Mouse (Mus musculus) E14TG2a.4 (cell line): ENCODE data around the gene Hook2.

Source experiments
- H3K27me3 ChIP-seq: 2 replicates; pipeline ENCODE4 v1.6.1; 2014; ENCODE audit warnings: low read length, control low read depth; ENCODE audit not compliant: insufficient read depth
- H3K36me3 ChIP-seq: 2 replicates; pipeline ENCODE4 v1.6.1; 2014; ENCODE audit warnings: low read length, control low read depth; ENCODE audit not compliant: insufficient read depth
- H3K4me1 ChIP-seq: replicated peaks from 2 replicates; pipeline ENCODE4 v1.6.1; 2014; ENCODE audit warnings: low read depth, low read length, control low read depth
- H3K4me3 ChIP-seq: replicated peaks from 2 replicates; pipeline ENCODE4 v1.5.1; 2014; ENCODE audit warnings: mild to moderate bottlenecking, low read length
- H3K9me3 ChIP-seq: 2 replicates; pipeline ENCODE4 v1.6.1; 2014; ENCODE audit warnings: low read length, control low read depth
- CTCF ChIP-seq: conservative IDR thresholded peaks from 2 replicates; pipeline ENCODE4 v1.5.1; 2014; ENCODE audit warnings: low read length
- NANOG ChIP-seq: IDR thresholded peaks from 2 replicates; pipeline ENCODE4 v1.6.1; 2014; ENCODE audit warnings: borderline replicate concordance, low read length, mixed read lengths
- POU5F1 ChIP-seq: IDR thresholded peaks from 2 replicates; pipeline ENCODE4 v1.6.1; 2014; ENCODE audit warnings: low read length, borderline replicate concordance

Hook2 gene

GRCm38 (mm10) chr8:84987903-84988302, 2.5 kb upstream of the Hook2 start:
- Histone ChIP-seq H3K27me3 (no peaks in the 10 kb centered on the region), H3K36me3 (peaks cover 15% of the 10 kb centered on the region), H3K9me3 (no peaks in the 10 kb centered on the region), H3K4me1 (peaks cover 82% of the 10 kb centered on the region), H3K4me3 (peak overlapping the region; percentile 91)
- TF ChIP-seq NANOG (no peak), CTCF (no peak), POU5F1 (no peak)

DNA sequence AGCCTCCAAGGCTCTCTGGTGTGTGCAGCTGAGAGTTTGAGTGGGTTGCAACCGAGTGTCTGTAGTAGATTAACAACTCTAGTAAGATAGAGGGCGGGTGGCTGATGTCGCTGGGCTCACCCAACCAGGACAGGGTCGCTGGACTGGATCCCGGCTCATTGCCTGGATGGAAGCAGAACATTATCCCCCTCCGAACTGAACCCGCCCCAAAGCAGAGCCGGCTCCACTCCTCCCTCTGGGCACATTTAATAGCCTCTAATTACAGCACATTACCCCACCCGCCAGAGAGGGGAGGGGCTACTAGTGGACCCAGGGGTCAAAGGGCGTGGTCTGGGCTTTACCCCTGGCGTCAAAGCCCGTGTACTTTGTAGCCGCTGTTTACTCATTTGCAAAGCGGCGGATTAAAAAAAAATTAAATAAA, 1.1 kb upstream of the Hook2 start:
- peaks cover 81% of the 10 kb centered on the region for H3K4me1 ChIP-seq
- no peak for TF ChIP-seq NANOG
- no peak for TF ChIP-seq POU5F1
- no peak for TF ChIP-seq CTCF
- peak overlapping the region; percentile 91 for H3K4me3 ChIP-seq
- H3K36me3 ChIP-seq: peaks cover 25% of the 10 kb centered on the region
- no peaks in the 10 kb centered on the region for H3K27me3 ChIP-seq
- H3K9me3 ChIP-seq: no peaks in the 10 kb centered on the region

- peaks cover 81% of the 10 kb centered on the region for H3K4me1 ChIP-seq
- peak overlapping the region; percentile 91 for H3K4me3 ChIP-seq
- no peaks in the 10 kb centered on the region for H3K27me3 ChIP-seq
- TF ChIP-seq NANOG (no peak), CTCF (peak; percentile 89), POU5F1 (no peak)
- H3K9me3 ChIP-seq: no peaks in the 10 kb centered on the region
- H3K36me3 ChIP-seq: peaks cover 30% of the 10 kb centered on the region
Observed at GRCm38 (mm10) chr8:84989810-84990209, 593 bp upstream of the Hook2 start.

DNA sequence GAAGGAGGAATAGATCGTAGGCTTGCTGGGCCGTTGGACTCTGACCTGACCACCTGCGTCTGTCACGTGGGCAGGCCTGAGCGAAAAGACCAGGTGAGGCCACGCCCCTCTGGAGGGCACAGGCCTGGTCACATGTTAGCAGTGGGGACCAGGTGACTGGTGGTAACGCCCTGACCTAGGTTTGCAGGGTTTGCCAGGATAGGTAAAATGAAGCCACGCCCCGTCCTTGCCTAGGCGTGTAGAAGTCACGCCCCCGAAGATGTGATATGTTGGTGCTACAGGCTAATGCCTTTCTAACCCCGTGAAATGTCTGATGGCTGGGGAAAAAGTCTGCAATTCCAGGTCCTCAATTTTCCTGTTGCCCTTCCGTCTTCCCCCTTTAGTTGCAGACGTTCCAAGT, 433 bp downstream of the Hook2 start:
- H3K27me3 ChIP-seq: no peaks in the 10 kb centered on the region
- TF ChIP-seq POU5F1 (no peak), CTCF (no peak), NANOG (no peak)
- peak overlapping the region; percentile 91 for H3K4me3 ChIP-seq
- peaks cover 40% of the 10 kb centered on the region for H3K36me3 ChIP-seq
- H3K4me1 ChIP-seq: peaks cover 83% of the 10 kb centered on the region
- no peaks in the 10 kb centered on the region for H3K9me3 ChIP-seq

- no peaks in the 10 kb centered on the region for H3K9me3 ChIP-seq
- peaks cover 71% of the 10 kb centered on the region for H3K4me1 ChIP-seq
- H3K27me3 ChIP-seq: no peaks in the 10 kb centered on the region
- TF ChIP-seq POU5F1 (no peak), CTCF (no peak), NANOG (no peak)
- H3K4me3 ChIP-seq: no peak overlapping the region
- H3K36me3 ChIP-seq: peaks cover 62% of the 10 kb centered on the region
Observed at GRCm38 (mm10) chr8:84994375-84994774, 4.0 kb downstream of the Hook2 start.

DNA sequence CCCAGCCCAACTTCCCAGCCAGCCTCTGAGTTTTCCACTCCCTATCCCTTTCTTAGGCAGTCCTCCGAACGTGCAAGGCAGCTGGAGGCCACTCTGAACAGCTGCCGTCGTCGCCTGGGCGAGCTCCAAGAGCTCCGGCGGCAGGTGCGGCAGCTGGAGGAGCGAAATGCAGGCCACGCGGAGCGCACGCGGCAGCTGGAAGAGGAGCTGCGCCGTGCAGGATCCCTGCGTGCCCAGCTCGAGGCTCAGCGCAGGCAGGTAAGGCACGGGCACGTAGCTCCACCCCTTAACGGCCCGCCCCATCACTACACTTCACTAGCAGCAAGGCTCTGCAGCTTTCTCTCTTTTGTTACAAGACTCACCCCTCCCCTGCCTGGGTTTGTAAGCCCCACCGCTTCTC, 5.3 kb downstream of the Hook2 start:
- peaks cover 68% of the 10 kb centered on the region for H3K4me1 ChIP-seq
- peak overlapping the region; percentile 66 for H3K4me3 ChIP-seq
- H3K27me3 ChIP-seq: no peaks in the 10 kb centered on the region
- TF ChIP-seq CTCF: no peak
- no peak for TF ChIP-seq NANOG
- TF ChIP-seq POU5F1: no peak
- H3K9me3 ChIP-seq: no peaks in the 10 kb centered on the region
- H3K36me3 ChIP-seq: peaks cover 64% of the 10 kb centered on the region

DNA sequence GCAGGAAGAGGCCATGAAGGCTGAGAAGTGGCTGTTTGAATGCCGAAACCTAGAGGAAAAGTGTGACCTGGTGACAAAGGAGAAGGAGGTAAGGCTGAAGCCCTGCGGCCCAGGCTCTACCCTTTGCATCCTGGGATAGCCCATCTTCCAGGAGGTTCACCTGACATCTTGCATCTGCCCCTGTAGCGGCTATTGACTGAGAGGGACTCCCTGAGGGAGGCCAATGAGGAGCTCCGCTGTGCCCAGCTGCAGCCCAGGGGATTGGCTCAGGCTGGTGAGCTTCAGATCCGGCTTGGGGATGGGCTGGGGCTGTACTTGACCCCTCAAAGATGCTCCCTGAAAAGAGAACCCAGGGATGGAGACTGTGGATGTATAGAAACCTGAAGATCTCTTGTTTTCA, 6.6 kb downstream of the Hook2 start:
- peaks cover 67% of the 10 kb centered on the region for H3K4me1 ChIP-seq
- TF ChIP-seq CTCF (no peak), NANOG (no peak), POU5F1 (no peak)
- H3K4me3 ChIP-seq: 0 out of 2 replicates have a peak overlapping the region, but pooled peaks have one; percentile 59
- no peaks in the 10 kb centered on the region for H3K9me3 ChIP-seq
- no peaks in the 10 kb centered on the region for H3K27me3 ChIP-seq
- peaks cover 70% of the 10 kb centered on the region for H3K36me3 ChIP-seq

- Histone ChIP-seq H3K36me3 (peaks cover 73% of the 10 kb centered on the region), H3K9me3 (no peaks in the 10 kb centered on the region), H3K27me3 (no peaks in the 10 kb centered on the region), H3K4me1 (peaks cover 71% of the 10 kb centered on the region), H3K4me3 (peak overlapping the region; percentile 59)
- TF ChIP-seq CTCF: peak; percentile 71
- TF ChIP-seq POU5F1: no peak
Observed at GRCm38 (mm10) chr8:84997649-84998295, 7.4 kb downstream of the Hook2 start.

- H3K9me3 ChIP-seq: no peaks in the 10 kb centered on the region
- peaks cover 34% of the 10 kb centered on the region for H3K27me3 ChIP-seq
- peaks cover 39% of the 10 kb centered on the region for H3K4me1 ChIP-seq
- peaks cover 7% of the 10 kb centered on the region for H3K36me3 ChIP-seq
- H3K4me3 ChIP-seq: peak overlapping the region; percentile 67
- TF ChIP-seq CTCF (peak; percentile 62), POU5F1 (no peak), NANOG (no peak)
Observed at GRCm38 (mm10) chr8:85007686-85008085, 17.3 kb downstream of the Hook2 start.
